Mouse (Mus musculus) forebrain, embryonic 13.5 days (tissue): Measurements from ENCODE around the gene Bank1. TPM values are rescaled to one million over a fixed set of nuclear protein-coding genes. Genes with fewer than 3 reads are reported as not detected.

Experiments
- ATAC-seq: fragments of 200-750 bp; cut with Nextera tagmentation; 2 replicates; pipeline ENCODE4 v1.8.0; 2017
- H3K27ac ChIP-seq: fragments of 300-500 bp; sonication (generic); 2 replicates; pipeline ENCODE4 v1.5.1; 2015; ENCODE audit warnings: inconsistent platforms, mild to moderate bottlenecking, moderate library complexity
- H3K27me3 ChIP-seq: fragments of 300-500 bp; sonication (generic); 2 replicates; pipeline ENCODE4 v1.6.1; 2015; ENCODE audit warnings: mild to moderate bottlenecking, inconsistent platforms
- H3K36me3 ChIP-seq: fragments of 300-500 bp; sonication (generic); 2 replicates; pipeline ENCODE4 v1.6.1; 2015; ENCODE audit warnings: mild to moderate bottlenecking, inconsistent platforms; ENCODE audit not compliant: poor library complexity, severe bottlenecking
- H3K4me1 ChIP-seq: fragments of 300-500 bp; sonication (generic); 2 replicates; pipeline ENCODE4 v1.6.1; 2015; ENCODE audit warnings: inconsistent platforms
- H3K4me2 ChIP-seq: fragments of 300-500 bp; sonication (generic); 2 replicates; pipeline ENCODE4 v1.6.1; 2015; ENCODE audit warnings: inconsistent platforms, mild to moderate bottlenecking, moderate library complexity
- H3K4me3 ChIP-seq: fragments of 300-500 bp; sonication (generic); 2 replicates; pipeline ENCODE4 v1.5.1; 2015; ENCODE audit warnings: mild to moderate bottlenecking, inconsistent platforms
- H3K9ac ChIP-seq: fragments of 300-500 bp; sonication (generic); 2 replicates; pipeline ENCODE4 v1.6.1; 2015; ENCODE audit warnings: mild to moderate bottlenecking, inconsistent platforms
- H3K9me3 ChIP-seq: fragments of 300-500 bp; sonication (generic); replicated peaks from 2 replicates; pipeline ENCODE4 v1.6.1; 2016; ENCODE audit warnings: inconsistent platforms
- WGBS: fragments of 180-500 bp; shearing (Covaris S2); methylation state at CpG from one replicate; pipeline ENCODE4 v1.1.7; 2015; 5-methylcytosine and 5-hydroxymethylcytosine counted together
- polyA plus RNA-seq: library from polyadenylated mRNA; unstranded; fragments of >200 nt; fragmentation: Nextera tagmentation; extraction: Ambion mirVana; gene quantifications from 2 replicates; pipeline ENCODE4 v1.2.1, GENCODE M21; 2015

Bank1 gene
- polyA plus RNA-seq, 1 experiment from 2014 or later = 0.18 TPM

- H3K4me1 ChIP-seq = no peaks in the 10 kb centered on the region
- no peak overlapping the region for H3K4me2 ChIP-seq
- H3K27ac ChIP-seq = no peak overlapping the region
- H3K9me3 ChIP-seq = no peaks in the 10 kb centered on the region
- H3K9ac ChIP-seq = no peak overlapping the region
- ATAC-seq = no peak
- WGBS = 67% methylated on average over 2 of the region's 2 CpGs
- H3K27me3 ChIP-seq = no peaks in the 10 kb centered on the region
- no peaks in the 10 kb centered on the region for H3K36me3 ChIP-seq
- no peak overlapping the region for H3K4me3 ChIP-seq
These were observed 167.8 kb downstream of the Bank1 start for GRCm38 (mm10) chr3:136158059-136158458.

DNA sequence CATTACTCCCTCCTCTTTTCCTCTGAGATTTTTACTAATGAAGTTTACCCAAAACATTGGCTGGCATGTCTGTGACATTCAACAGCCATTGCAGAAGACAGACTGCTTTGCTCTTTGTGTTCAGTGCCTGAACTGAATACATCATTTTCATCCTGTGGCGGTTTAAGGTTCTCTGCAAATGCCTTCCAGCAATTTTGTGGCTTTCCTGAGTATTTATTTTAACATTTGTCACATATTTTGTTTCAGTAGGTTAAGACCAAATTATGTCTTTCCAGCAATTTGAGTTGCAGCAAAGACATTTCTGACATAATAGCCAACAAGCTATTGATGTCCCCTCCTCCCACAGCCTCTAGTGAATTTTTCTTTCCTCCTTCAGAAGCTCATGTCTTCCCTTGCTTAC, 170.3 kb downstream of the Bank1 start:
- Histone ChIP-seq H3K4me3 (no peak overlapping the region), H3K36me3 (no peaks in the 10 kb centered on the region), H3K9me3 (no peaks in the 10 kb centered on the region), H3K4me2 (no peak overlapping the region), H3K4me1 (no peaks in the 10 kb centered on the region), H3K27me3 (no peaks in the 10 kb centered on the region), H3K9ac (no peak overlapping the region), H3K27ac (no peak overlapping the region)
- WGBS = 68% methylated on average over 1 of the region's 1 CpGs
- no peak for ATAC-seq

GRCm38 (mm10) chr3:136150886-136151285, 175.0 kb downstream of the Bank1 start:
- Histone ChIP-seq H3K4me3 (no peak overlapping the region), H3K27ac (no peak overlapping the region), H3K9me3 (no peaks in the 10 kb centered on the region), H3K4me1 (no peaks in the 10 kb centered on the region), H3K36me3 (no peaks in the 10 kb centered on the region), H3K4me2 (no peak overlapping the region), H3K27me3 (no peaks in the 10 kb centered on the region), H3K9ac (no peak overlapping the region)
- 89% methylated on average over 3 of the region's 3 CpGs for WGBS
- no peak for ATAC-seq

- Histone ChIP-seq H3K9ac (no peak overlapping the region), H3K36me3 (no peaks in the 10 kb centered on the region), H3K27me3 (no peaks in the 10 kb centered on the region), H3K4me2 (no peak overlapping the region), H3K4me1 (no peaks in the 10 kb centered on the region), H3K27ac (no peak overlapping the region), H3K9me3 (no peaks in the 10 kb centered on the region), H3K4me3 (no peak overlapping the region)
- WGBS = 80% methylated on average over 2 of the region's 2 CpGs
- ATAC-seq = no peak
These were observed 178.7 kb downstream of the Bank1 start for GRCm38 (mm10) chr3:136147166-136147565.

DNA sequence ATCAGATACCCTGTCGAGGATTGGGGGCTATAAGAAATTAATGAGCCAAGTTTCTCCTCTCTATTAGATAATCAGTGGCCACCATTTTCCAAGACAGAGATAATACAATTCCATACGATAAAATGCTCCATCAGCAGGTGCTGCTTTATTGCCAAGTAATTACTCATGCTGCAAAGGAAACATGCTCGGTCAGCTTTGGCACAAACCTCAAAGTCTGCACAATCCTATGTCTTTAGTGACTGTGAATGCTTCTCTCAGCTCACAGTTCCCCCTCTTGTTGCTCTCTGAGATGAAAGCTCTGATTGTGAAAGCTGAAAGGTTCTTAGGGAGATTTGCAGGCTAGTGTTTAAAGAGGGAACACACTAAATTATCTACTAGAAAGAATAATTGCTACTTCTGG, 193.9 kb downstream of the Bank1 start:
- H3K4me3 ChIP-seq = no peak overlapping the region
- H3K9ac ChIP-seq = no peak overlapping the region
- ATAC-seq = peak; percentile 66; the same call in 1 of the 2 replicates
- no peaks in the 10 kb centered on the region for H3K27me3 ChIP-seq
- H3K4me1 ChIP-seq = 0 out of 2 replicates have a peak, but pooled peaks cover 4% of the 10 kb centered on the region
- no peaks in the 10 kb centered on the region for H3K36me3 ChIP-seq
- 33% methylated on average over 3 of the region's 3 CpGs for WGBS
- H3K4me2 ChIP-seq = no peak overlapping the region
- no peak overlapping the region for H3K27ac ChIP-seq
- no peaks in the 10 kb centered on the region for H3K9me3 ChIP-seq

- Histone ChIP-seq H3K36me3 (no peaks in the 10 kb centered on the region), H3K27me3 (no peaks in the 10 kb centered on the region), H3K27ac (no peak overlapping the region), H3K4me1 (no peaks in the 10 kb centered on the region), H3K4me2 (no peak overlapping the region), H3K9me3 (no peaks in the 10 kb centered on the region), H3K9ac (no peak overlapping the region), H3K4me3 (no peak overlapping the region)
- 55% methylated on average over 5 of the region's 5 CpGs for WGBS
- no peak for ATAC-seq
These were observed 210.2 kb downstream of the Bank1 start for GRCm38 (mm10) chr3:136115478-136116215.

DNA sequence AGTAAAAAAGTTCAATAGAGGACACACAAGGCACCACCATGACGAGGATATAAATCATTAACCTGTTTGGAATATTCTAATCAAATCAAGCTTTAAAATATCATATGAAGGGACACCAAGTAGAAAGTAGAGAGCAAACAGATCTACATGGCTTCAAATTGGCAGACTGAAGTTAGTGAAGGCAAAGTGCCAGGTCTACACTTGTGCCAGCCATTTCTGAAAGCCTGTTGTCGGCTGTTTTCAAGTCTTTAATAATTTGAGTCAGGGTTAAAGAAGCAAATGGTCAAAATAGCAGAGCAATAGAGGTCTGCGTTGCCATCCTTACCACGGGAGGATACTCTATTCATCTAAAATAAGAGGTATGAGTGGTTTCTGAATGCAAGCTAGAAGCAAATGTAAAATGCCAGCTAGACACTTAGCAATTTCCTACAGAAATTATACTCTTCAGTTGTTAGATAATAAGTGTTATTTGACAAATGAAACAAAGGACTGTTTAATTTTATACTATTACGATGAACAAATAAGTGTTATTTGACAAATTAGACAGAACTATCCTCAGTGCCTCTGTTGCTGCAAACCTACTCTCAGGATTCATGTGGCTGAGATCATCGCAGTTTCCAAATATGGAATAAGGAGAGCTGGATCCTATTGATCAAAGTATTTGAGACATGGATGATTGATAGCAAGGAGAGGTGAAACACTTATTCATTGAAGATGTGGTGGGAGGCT, 216.3 kb downstream of the Bank1 start:
- WGBS = 78% methylated on average over 6 of the region's 6 CpGs
- Histone ChIP-seq H3K4me3 (no peak overlapping the region), H3K36me3 (no peaks in the 10 kb centered on the region), H3K9me3 (no peaks in the 10 kb centered on the region), H3K4me2 (no peak overlapping the region), H3K27me3 (no peaks in the 10 kb centered on the region), H3K9ac (no peak overlapping the region), H3K4me1 (no peaks in the 10 kb centered on the region), H3K27ac (no peak overlapping the region)
- 0 out of 2 replicates have a peak, but pooled peaks have one; percentile 45 for ATAC-seq

GRCm38 (mm10) chr3:136106452-136106851, 219.4 kb downstream of the Bank1 start:
- Histone ChIP-seq H3K27me3 (no peaks in the 10 kb centered on the region), H3K4me2 (no peak overlapping the region), H3K9ac (no peak overlapping the region), H3K36me3 (no peaks in the 10 kb centered on the region), H3K4me1 (no peaks in the 10 kb centered on the region), H3K9me3 (no peaks in the 10 kb centered on the region), H3K27ac (no peak overlapping the region), H3K4me3 (no peak overlapping the region)
- 41% methylated on average over 1 of the region's 1 CpGs for WGBS
- ATAC-seq = no peak

DNA sequence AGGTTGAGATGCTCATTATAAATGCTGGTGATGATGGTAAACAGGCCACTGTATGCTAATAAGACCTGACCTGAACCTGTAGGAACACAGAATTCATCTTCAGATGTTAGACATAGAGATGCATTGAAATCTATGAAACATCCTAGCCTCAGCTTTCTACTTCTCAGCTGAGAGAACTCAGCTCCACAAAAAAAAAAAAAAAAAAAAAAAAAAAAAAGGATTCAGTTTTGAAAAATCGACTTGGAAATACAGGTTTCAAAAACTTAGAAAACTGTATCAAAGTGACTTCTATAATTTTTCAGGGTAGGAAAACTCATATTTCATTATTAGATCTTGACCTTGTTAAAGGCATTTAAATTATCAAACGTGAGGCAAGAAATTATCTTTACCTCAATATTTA, 222.5 kb downstream of the Bank1 start:
- no peak overlapping the region for H3K4me3 ChIP-seq
- 90% methylated on average over 2 of the region's 2 CpGs for WGBS
- H3K9ac ChIP-seq = no peak overlapping the region
- no peaks in the 10 kb centered on the region for H3K4me1 ChIP-seq
- no peak overlapping the region for H3K4me2 ChIP-seq
- H3K27me3 ChIP-seq = no peaks in the 10 kb centered on the region
- no peaks in the 10 kb centered on the region for H3K9me3 ChIP-seq
- no peak overlapping the region for H3K27ac ChIP-seq
- ATAC-seq = no peak
- H3K36me3 ChIP-seq = no peaks in the 10 kb centered on the region

GRCm38 (mm10) chr3:136100973-136101500, 224.8 kb downstream of the Bank1 start:
- no peak overlapping the region for H3K27ac ChIP-seq
- H3K4me3 ChIP-seq = no peak overlapping the region
- H3K4me2 ChIP-seq = no peak overlapping the region
- no peaks in the 10 kb centered on the region for H3K4me1 ChIP-seq
- ATAC-seq = no peak
- H3K9ac ChIP-seq = no peak overlapping the region
- H3K27me3 ChIP-seq = no peaks in the 10 kb centered on the region
- no peaks in the 10 kb centered on the region for H3K9me3 ChIP-seq
- WGBS = 88% methylated on average over 5 of the region's 5 CpGs
- H3K36me3 ChIP-seq = no peaks in the 10 kb centered on the region

DNA sequence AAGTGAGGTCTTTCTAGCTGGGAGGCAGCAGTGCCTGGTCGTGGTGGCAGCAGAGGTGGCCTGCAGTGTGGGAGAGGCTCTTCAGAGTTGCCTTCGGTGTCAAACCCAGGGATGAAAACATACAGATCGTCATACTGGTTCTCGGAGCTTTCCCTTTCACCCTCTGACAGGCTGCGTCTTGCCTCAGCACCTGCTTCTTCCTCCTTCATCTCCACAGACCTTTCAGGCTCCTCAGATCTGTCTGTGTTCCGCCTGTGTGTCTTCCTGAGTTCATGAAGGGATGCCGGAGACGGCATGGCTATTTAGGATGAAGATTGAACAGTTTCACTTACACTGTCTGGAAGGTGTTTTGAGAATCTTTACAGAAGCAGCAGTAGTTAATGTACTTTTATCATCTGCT, 225.6 kb downstream of the Bank1 start:
- no peak for ATAC-seq
- Histone ChIP-seq H3K4me1 (no peaks in the 10 kb centered on the region), H3K4me2 (no peak overlapping the region), H3K4me3 (no peak overlapping the region), H3K36me3 (no peaks in the 10 kb centered on the region), H3K27ac (no peak overlapping the region), H3K9me3 (no peaks in the 10 kb centered on the region), H3K9ac (no peak overlapping the region), H3K27me3 (no peaks in the 10 kb centered on the region)
- WGBS = 89% methylated on average over 8 of the region's 8 CpGs

GRCm38 (mm10) chr3:136086948-136087660, 238.8 kb downstream of the Bank1 start:
- WGBS = 84% methylated on average over 7 of the region's 7 CpGs

More at GRCm38 (mm10) chr3:136086948-136087660, 238.8 kb downstream of the Bank1 start:
- H3K36me3 ChIP-seq = no peaks in the 10 kb centered on the region
- no peaks in the 10 kb centered on the region for H3K9me3 ChIP-seq
- no peak overlapping the region for H3K27ac ChIP-seq
- H3K4me1 ChIP-seq = no peaks in the 10 kb centered on the region
- H3K9ac ChIP-seq = no peak overlapping the region
- H3K4me2 ChIP-seq = no peak overlapping the region
- H3K4me3 ChIP-seq = no peak overlapping the region
- H3K27me3 ChIP-seq = no peaks in the 10 kb centered on the region
- no peak for ATAC-seq
